Mouse (Mus musculus): ENCODE results near the gene Smurf1.

GRCm38 (mm10) chr5:144983227-144983626, 17.6 kb upstream of the Smurf1 start:
- TF ChIP-seq CTCF (IDR thresholded peaks at IDR 0.05; ENCODE audit: control insufficient read depth, insufficient read depth, low read length) (no peak), POLR2A (IDR thresholded peaks at IDR 0.05; ENCODE audit: borderline replicate concordance, control insufficient read depth, low read depth, low read length) (no peak)
